Mouse (Mus musculus) inflammation-experienced regulatory T-cells, adult 6 months (primary cell): ENCODE data around the gene Psmd6. TPM values are rescaled to one million over a fixed set of nuclear protein-coding genes. Genes with fewer than 3 reads are reported as not detected.

Source experiments
- ATAC-seq: one replicate; pipeline ENCODE4 v1.8.0; 2017
- polyA plus RNA-seq, 3 experiments: library from polyadenylated mRNA; unstranded; fragments of 100-300 nt; shearing (Covaris generic); gene quantifications; one replicate each; pipeline ENCODE4 v1.2.1; 2017

Gene Psmd6
- polyA plus RNA-seq = 100 to 1,000 TPM; 117 to 176 (median 128) TPM

- peak; percentile 97 for ATAC-seq
These were observed at the start of gene Psmd6 for GRCm38 (mm10) chr14:14120230-14121096. Psmd6 (minus strand) TSS chr14:14120984.

- ATAC-seq = no peak
These were observed 10.1 kb downstream of the Psmd6 start for GRCm38 (mm10) chr14:14110710-14111109.

- ATAC-seq = no peak
These were observed 15.9 kb downstream of the Psmd6 start for GRCm38 (mm10) chr14:14104930-14105318.

- ATAC-seq = no peak
These were observed 16.4 kb downstream of the Psmd6 start for GRCm38 (mm10) chr14:14104213-14104929.

GRCm38 (mm10) chr14:14101296-14101695, 19.5 kb downstream of the Psmd6 start:
- ATAC-seq = no peak

GRCm38 (mm10) chr14:14100773-14101280, 20.0 kb downstream of the Psmd6 start:
- no peak for ATAC-seq

GRCm38 (mm10) chr14:14098330-14098980, 22.3 kb downstream of the Psmd6 start:
- peak; percentile 97 for ATAC-seq

GRCm38 (mm10) chr14:14090571-14090970, 30.2 kb downstream of the Psmd6 start:
- ATAC-seq = no peak

- peak; percentile 81 for ATAC-seq
These were observed 32.6 kb downstream of the Psmd6 start for GRCm38 (mm10) chr14:14088016-14088791.

- ATAC-seq = no peak
These were observed 33.4 kb downstream of the Psmd6 start for GRCm38 (mm10) chr14:14087348-14087747.

GRCm38 (mm10) chr14:14086711-14087263, 34.0 kb downstream of the Psmd6 start:
- ATAC-seq = no peak

GRCm38 (mm10) chr14:14083811-14084210, 37.0 kb downstream of the Psmd6 start:
- no peak for ATAC-seq

GRCm38 (mm10) chr14:14080604-14081194, 40.1 kb downstream of the Psmd6 start:
- no peak for ATAC-seq

- no peak for ATAC-seq
These were observed 49.3 kb downstream of the Psmd6 start for GRCm38 (mm10) chr14:14071456-14071855.

GRCm38 (mm10) chr14:14070541-14071315, 50.1 kb downstream of the Psmd6 start:
- ATAC-seq = no peak

- ATAC-seq = peak; percentile 16
These were observed 52.2 kb downstream of the Psmd6 start for GRCm38 (mm10) chr14:14068553-14068952.

- ATAC-seq = peak; percentile 85
These were observed 52.9 kb downstream of the Psmd6 start for GRCm38 (mm10) chr14:14067648-14068472.

GRCm38 (mm10) chr14:14066241-14066640, 54.5 kb downstream of the Psmd6 start:
- ATAC-seq = no peak

- no peak for ATAC-seq
These were observed 55.7 kb downstream of the Psmd6 start for GRCm38 (mm10) chr14:14065142-14065498.
